Mouse (Mus musculus): ENCODE results near the gene Baz2b.
"Not testable (repeated sequence)": the region's sequence is repeated elsewhere in the genome, so short reads cannot be mapped to it uniquely, and the experiment has no call there.

The Baz2b gene

GRCm38 (mm10) chr2:60200051-60200562 lies 9.5 kb downstream of the Baz2b start:
- no peak for DNase-seq (ENCODE audit: low spot score)

- DNase-seq (ENCODE audit: low spot score), result no peak
Observed at GRCm38 (mm10) chr2:60196841-60197240, 12.8 kb downstream of the Baz2b start.

DNA sequence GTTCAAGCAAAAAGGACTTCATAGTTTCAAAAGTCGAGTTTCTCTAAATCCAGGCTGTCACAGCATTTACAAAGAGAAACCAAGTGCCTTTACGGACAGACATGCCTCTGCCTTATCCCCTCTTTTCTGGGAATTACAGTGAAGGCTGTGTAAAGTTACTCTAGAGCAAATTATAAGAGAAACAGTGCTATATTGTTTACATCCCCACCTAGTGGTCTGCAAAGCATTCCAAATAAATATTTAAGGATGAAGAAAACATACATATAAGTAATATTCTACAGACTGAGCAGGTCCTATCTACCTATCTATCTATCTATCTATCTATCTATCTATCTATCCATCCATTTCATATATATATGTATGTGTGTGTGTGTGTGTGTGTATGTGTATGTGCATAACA lies 27.9 kb downstream of the Baz2b start:
- DNase-seq (ENCODE audit: low spot score), result no peak

- no peak for DNase-seq (ENCODE audit: low spot score)
Observed at GRCm38 (mm10) chr2:60177490-60177889, 32.1 kb downstream of the Baz2b start.

DNA sequence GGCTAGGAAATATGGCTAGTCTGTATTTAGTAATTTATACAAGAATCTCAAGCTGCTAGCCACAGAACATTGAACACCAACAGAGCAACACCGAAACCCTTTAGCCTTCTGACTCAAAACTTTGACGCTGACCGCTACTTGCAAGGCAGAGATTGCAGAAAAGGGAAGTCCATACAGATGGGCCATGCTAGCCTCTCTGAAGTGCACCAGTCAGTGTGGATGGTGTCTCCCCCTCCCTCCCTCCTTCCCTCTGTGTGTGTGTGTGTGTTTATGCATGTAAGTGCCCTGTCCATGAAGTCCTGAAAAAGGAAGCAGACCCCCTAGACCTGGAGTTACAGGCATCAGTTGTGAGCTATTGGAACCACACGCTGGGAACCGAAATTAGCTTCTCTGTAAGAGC lies 33.6 kb downstream of the Baz2b start:
- no peak for DNase-seq (ENCODE audit: low spot score)

- no peak for DNase-seq (ENCODE audit: low spot score)
Observed at GRCm38 (mm10) chr2:60175078-60175477, 34.6 kb downstream of the Baz2b start.

- DNase-seq (ENCODE audit: low spot score), result no peak
Observed at GRCm38 (mm10) chr2:60173595-60173994, 36.0 kb downstream of the Baz2b start.

DNA sequence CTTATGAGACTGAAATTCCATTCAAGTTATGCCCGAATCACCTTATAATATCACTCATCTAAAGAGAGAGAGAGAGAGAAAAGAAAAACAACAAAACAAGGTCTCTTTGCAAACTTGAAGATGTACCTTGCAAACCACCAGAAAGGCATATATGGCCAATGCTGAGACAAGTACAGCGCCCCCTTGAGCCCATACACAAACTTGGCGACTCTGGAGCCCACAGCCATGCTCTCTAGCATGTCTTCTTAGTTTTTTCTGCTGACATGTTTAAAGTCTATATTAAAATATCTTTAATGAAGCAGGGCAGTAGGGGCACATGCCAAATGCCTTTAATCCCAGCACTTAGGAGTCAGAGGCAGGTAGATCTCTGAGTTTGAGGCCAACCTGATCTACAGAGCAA lies 36.4 kb downstream of the Baz2b start:
- no peak for DNase-seq (ENCODE audit: low spot score)

- peak; percentile 16 for DNase-seq (ENCODE audit: low spot score)
Observed at GRCm38 (mm10) chr2:60172531-60172914, 37.1 kb downstream of the Baz2b start.

DNA sequence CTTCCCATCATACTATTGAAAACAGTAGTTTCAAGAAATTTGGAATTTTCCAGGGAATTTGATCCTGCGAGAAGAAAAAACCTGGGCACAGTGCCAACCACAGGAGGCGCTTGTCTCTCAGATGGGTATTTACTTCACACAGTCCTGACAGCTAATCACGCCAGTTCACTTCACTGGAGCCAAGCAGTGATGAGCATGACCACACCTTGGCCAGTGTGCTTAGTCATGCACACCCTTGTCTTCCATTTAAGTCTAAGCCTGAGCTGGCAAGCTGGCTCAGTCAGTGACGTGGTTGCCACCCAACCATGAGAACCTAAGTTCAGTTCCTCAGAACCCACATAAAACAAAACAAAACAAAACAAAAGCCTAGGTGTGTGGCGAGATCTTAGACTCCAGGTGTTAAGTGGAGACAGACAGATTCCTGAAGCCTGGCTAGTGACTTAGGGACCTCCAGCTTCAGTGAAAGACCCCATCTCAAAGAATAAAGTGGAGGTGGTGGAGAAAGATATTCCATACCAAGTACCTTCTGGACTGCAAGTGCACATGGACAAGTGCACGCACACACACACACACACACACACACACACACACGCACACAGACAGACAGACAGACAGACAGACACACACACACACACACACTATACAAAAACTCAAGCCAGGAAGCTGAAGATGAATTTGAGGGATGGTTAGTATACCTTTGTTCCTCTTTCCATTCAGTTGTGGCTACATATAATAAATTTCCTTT lies 37.7 kb downstream of the Baz2b start:
- no peak for DNase-seq (ENCODE audit: low spot score)

DNA sequence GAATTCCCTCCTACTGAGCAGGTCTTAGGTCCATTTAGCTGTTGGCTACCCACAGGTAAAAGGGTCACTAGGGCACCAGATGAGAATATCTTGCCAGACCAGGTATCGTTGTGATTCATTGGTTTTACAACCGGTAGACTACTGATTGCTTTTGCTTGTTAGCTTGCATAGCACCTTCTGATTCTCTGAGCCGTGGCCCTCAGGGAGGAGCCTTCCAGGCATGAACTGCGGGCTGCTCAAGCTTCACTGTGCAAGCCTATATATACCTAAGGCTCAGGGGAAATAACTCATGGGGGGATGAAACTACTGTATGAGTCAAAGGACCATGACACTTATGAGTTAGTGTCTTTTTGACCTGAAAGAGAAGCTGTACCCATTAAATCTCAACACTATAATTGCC lies 42.8 kb downstream of the Baz2b start:
- DNase-seq (ENCODE audit: low spot score), result no peak

DNA sequence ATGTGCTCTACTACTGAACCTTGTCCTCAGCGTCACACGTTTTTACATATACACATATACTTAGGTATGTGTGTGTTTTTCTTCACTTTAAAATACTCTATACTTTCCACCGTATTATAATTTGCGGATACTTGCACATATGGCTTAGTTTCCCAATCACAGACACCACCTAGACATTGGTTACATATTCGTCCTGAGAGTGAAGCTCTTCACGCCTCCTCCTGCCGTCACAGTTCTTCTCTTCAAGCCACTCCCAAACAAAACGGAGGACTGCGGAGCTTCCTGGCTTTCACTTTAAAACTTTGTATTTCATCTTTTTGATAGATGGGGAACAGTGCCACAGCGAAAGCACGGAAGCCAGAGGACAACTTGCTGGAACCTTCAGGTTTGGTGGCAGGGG lies 44.0 kb downstream of the Baz2b start:
- DNase-seq (ENCODE audit: low spot score), result no peak

- no peak for DNase-seq (ENCODE audit: low spot score)
Observed at GRCm38 (mm10) chr2:60163744-60164143, 45.9 kb downstream of the Baz2b start.

GRCm38 (mm10) chr2:60152481-60152880 lies 57.2 kb downstream of the Baz2b start:
- DNase-seq (ENCODE audit: low spot score), result no peak

DNA sequence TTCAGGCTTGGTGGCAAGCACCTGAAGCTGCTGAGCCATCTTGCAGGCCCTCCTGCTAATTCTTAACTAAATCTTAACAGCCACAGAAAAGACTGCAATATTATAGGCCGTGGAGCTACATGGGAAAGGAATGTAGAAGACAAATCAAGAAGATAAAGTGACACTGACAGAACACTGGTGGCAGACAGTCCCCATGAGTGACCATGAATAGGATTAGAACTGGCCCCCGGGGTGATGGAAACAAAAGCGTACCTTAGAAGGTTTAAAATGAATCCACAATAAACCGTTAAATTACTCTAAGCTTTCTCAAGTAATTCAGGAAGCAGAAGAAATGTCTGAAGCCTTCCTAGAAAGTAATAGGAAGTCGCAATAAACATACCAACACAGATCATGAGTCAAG lies 61.0 kb downstream of the Baz2b start:
- no peak for DNase-seq (ENCODE audit: low spot score)

GRCm38 (mm10) chr2:60147428-60147827 lies 62.2 kb downstream of the Baz2b start:
- no peak for DNase-seq (ENCODE audit: low spot score)

DNA sequence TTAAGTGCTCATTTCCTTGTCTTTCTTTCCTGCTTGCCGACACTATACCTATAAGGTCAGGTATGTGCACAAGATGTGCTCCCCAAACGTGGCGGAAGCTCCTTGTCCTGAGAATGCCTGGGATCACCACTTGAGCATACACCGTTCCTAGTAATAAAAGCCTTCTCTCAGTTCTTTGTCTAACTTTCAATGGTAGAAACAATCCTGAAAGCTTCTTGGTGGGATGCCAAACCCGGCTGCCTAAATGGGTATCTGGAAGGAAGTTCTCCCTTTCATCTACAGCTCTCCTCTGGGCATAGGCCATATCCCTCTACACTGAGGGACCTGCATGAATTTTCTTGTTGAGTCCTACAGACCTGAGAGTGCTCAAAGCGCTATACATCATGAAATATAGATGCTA lies 63.9 kb downstream of the Baz2b start:
- DNase-seq (ENCODE audit: low spot score), result no peak

- DNase-seq (ENCODE audit: low spot score), result no peak
Observed at GRCm38 (mm10) chr2:60143383-60143782, 66.3 kb downstream of the Baz2b start.

GRCm38 (mm10) chr2:60142281-60142680 lies 67.4 kb downstream of the Baz2b start:
- no peak for DNase-seq (ENCODE audit: low spot score)

DNA sequence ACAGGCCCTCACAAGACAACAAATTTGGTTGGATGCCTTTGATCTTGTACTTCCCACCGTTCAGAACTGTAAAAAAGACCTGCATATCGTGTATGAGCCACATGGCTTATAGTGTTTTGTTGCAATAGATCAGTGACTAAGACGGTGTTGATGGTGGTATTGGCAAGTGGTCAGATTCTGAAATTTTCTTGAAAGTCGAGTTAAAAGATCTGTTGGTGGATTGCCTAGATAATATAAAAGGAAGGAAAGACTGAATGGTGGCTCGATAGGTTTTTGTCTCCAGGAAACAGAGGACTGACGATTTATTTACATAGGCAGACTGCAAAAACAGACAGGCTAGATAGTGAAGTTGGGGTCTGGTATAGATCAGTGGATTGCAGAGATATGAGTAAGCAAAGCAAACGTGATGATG lies 70.9 kb downstream of the Baz2b start:
- DNase-seq (ENCODE audit: low spot score), result no peak

DNA sequence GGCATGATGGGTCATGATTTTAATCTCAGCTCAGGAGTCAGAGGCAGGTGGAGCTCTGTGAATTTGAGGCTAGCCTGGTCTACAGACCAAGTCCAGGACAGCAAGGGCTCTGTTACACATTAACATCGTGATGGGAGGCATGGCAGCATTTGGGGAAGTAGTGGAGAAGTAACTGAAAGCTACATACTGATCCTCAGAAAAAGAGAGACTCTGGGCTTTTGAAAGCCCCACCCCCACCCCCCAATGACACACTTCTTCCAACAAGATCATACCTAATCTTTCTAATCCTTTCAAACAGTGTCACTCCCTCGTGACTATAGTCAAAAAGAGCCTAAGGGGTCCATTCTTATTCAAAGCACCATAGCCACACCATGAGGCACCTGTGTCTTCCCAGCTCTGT lies 73.8 kb downstream of the Baz2b start:
- no peak for DNase-seq (ENCODE audit: low spot score)

DNA sequence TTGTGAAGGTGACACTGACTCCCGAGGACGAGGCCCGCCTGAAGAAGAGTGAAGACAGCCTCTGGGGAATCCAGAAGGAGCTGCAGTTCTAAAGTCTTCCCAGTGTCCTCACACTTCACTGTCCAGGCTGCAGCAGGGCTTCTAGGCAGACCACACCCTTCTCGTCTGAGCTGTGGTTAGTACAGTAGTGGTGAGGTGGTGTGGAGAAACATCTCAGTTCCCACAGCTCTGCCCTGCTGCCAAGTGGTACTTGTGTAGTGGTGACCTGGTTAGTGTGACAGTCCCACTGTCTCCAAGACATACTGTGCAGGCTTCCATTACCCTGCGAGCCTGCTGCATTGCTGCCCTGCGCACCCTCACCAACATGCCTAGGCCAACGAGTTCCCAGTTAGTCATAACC lies 74.7 kb downstream of the Baz2b start:
- not testable (repeated sequence) for DNase-seq (ENCODE audit: low spot score)

DNA sequence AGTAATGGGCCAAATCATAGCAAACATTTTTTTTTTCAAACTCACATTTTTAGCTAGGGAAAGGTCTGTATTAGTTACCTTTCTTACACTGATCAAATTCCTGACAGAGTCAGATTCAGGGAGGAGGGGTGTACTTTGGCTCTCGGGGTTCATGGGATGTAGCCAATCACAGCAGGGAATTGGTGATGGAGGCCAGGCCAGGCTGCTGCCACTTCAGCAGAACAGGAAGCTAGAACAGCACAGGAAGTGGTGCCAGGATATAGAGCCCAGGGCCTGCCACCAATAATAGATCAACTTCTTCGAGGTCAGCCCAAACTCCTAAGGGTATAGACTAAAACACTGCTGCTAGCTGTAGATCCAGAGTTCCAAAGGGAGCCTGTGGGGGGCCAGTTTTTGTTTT lies 76.6 kb downstream of the Baz2b start:
- DNase-seq (ENCODE audit: low spot score), result no peak
